Mouse (Mus musculus) cerebellum, adult 9-10 months (tissue): ENCODE results near the gene Srek1.

Source experiments
- DNase-seq: peaks from one replicate; pipeline ENCODE4 v3.0.0; 2022

Gene Srek1

DNA sequence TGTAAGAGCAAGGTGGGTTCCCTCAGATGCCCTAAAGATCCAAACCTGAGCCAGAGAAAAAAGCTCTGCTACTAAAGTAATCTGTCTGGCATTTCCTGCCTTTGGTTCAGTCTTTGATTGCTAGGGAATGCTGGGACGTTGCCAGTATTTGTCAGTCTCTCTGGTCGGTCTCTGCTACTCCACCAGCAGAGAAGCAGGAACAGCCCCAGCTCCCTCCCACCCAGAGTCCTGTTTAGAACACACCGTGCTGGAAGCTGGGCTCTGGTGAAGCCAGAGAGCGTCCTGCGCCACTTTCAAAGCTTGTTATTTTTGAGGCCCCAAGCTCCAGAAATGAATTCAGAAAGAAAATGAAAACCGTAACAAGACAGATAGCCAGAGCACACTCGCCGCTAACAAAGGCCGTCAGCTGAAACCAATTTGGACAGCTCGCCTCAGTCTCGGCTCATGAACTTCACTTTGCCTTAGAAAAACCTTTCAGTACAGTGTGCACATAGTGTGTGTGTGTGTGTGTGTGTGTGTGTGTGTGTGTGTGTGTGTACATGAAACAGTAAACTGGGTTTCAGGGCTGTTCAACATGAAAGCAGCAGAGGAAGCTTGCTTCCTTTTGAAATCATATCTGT, 62.9 kb downstream of the Srek1 start:
- DNase-seq = no peak

GRCm38 (mm10) chr13:103710359-103710781, 64.0 kb downstream of the Srek1 start:
- no peak for DNase-seq

- DNase-seq = no peak
Observed at GRCm38 (mm10) chr13:103705436-103705978, 68.9 kb downstream of the Srek1 start.

GRCm38 (mm10) chr13:103703833-103704232, 70.6 kb downstream of the Srek1 start:
- DNase-seq = no peak

DNA sequence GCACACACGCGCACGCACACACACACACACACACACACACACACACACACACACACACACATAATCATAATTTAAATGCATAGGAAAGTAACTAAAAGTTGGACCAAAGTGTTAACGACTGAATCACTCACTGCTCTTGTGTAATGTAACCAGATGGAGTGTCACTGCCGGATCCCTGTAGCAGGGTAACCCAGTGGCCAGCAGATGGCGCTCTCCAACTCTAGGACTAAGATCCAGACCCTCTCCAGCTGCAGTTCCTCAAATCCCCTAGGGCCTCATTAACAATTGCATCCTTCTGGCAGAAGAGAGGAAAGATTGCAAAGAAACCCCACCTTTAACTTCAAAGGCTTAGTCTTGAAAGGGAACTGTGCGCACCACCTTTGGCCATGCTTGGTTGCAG, 71.0 kb downstream of the Srek1 start:
- peak; percentile 14 for DNase-seq

DNA sequence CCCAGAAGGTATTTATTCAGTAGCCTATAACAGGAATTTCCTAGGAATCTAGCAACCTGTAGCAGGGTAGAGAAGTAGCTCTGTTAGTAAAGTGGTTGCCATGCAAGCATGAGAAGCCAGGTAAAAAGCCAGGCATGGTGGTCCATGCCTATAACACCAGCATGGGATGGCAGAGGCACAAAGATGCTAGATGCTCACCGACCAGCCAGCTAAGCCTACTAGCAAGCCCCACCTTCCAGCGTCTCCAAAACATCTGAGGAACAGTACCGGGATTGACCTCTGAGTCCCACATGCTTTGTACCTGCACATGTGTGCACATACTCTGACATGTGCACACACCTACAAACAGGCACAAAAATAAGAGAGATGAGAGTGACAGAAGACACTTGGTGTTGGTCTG, 72.1 kb downstream of the Srek1 start:
- no peak for DNase-seq

DNA sequence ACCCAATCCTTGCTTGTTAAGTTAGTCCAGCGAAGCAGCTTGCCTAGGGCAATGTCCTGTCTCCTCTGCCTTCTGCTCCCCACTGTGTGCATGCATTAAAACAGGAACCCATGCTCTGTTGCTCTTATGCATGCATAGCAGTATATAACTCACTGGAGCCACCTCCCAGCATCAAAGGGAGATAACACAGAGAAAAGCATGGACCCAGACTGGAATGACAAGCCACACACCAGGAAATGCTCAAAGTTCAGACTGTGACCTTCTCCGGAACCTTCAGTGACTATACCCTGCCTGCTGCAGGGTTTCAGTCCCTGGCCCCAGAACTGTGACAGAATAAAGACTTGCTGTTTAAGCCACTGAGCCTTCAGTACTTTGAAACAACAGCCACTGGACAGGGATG, 73.7 kb downstream of the Srek1 start:
- DNase-seq = no peak

DNA sequence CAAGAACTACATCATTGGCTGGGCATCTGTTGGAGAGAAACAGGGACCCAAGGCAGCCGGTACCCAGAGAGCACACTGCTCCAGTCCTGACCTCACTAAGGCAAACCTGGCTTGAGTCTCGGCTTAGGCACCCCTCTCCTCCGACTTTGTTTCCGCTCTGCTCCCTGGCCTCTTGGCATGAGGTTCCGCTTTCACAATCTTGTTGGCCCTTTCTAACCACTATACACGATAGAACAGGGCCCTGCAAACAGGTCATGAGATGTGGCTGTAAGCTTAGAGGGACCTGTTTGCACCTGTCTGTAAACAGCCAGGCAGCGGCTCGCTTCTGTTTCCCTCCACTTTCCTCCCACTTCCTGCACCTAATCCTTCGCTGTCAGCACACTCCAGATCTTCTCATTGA, 76.4 kb downstream of the Srek1 start:
- DNase-seq = no peak

- DNase-seq = no peak
Observed at GRCm38 (mm10) chr13:103696164-103696563, 78.2 kb downstream of the Srek1 start.

DNA sequence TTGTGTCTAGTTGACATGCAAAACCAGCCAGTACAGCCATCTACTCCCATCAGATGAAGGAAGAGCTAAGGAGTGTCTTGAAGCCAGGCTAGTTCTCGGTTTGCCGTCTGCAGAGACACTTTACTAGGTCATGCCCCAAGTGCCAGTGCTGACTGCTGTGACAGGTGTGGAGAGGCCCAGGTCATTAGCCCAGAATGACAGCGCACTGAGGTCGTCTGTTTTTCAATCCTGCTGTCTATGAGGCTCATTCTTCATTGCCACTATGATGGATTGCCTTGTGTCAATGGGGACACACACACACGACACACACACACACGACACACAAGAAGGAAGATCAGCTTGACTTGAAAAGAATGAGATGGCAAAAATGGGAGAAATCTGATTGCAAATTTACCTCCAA, 79.0 kb downstream of the Srek1 start:
- DNase-seq = no peak
